Mouse (Mus musculus): Measurements from ENCODE around the gene Cbx5.

Cbx5 gene

DNA sequence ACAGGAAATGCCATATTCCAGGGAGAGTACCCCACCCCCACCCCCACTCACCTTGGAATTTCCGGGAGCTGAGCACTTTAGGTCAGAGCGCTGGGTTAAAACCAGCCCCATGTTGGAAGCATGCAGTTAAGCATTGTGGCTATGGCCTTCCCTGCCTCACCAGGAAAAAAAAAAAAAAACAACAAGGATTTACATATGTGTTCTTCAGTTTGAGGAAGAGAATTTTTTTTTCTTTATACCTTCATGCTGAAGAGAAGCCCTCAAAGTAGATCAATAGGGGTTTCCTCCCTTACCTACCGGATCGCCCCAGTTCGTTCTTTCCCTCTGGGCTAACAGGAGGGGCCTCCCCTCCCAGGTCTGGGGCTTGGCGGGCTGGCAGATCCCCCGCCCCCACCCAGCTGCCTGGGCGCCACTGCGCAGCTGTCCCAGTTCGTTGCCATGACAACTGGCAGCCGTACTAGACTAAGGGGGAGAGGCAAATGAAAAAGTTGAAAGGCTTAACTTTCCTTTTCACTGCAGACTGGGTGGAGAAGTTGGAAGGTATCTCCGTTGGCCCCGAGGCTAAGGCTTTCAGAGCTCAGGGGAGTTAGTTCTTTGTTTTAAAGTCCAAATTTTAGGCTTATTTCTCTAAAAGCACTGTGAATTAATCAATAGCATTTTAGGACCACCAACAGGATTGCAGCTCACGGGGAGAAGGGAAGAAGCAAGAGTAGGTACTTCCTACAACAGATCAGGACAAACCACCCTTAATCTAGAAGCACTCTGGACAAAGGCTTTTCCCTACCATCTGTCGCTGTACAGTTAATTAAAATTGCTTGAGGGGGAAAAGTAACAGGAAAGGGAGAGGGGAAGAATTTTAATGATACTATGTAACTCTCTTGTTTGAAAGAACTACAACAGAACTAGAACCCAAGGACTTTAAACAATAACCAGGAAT lies 24.4 kb downstream of the Cbx5 start:
- DNase-seq (ENCODE audit: low read depth), result peak; percentile 77

DNA sequence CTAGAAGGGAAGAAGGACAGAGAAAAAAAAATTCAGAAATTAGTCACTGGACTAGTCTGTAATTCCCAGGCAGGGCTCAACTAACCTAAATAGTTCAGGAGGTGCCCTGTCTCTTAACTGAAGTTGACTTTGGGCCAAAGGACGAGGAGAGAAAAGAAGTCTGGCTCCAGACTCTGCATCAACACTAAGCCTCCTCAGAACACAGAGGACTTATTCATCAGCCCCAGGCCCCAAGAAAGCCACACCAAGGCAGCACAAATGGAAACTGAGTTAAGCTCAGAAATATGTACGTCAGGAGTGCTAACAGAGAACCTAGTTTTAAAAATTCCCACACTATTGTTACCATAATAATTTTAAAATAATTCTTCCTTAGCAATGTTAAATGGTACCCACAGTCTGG lies 25.5 kb downstream of the Cbx5 start:
- DNase-seq (ENCODE audit: low read depth), result no peak

- DNase-seq (ENCODE audit: low read depth), result no peak
Measured at GRCm38 (mm10) chr15:103205156-103205555, 34.5 kb downstream of the Cbx5 start.

DNA sequence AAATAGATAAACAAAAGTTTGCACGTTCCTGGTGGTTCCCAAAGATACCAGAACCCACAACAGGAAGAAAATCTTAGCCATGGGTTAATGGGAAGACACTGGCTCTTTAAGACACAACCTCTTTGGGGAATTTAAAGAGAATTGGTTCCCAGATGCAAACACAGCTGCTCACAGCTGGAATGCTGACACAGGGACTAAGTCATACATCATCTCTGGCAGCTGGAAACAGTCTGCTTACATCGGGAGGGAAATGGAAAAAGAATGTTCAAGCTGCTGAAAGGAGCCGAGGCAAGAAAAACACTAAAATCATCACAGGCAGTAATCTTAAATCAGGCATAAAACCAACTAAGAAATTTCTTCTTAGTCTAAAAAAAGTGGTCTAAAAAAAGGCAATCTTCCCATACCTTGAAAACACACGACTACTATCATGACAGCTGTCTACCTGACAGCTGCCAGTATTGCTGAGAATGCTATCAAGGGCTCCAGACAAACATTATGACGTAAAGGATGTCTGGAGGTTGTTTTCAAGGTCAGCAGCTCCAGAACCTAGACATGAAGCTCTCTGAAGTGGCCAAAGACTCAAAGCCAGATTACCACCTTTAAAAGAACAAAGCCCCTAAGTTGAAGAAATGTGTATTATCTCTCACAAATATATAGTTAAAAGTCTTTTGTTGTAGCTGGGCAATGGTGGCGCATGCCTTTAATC lies 37.4 kb downstream of the Cbx5 start:
- no peak for DNase-seq (ENCODE audit: low read depth)

- no peak for DNase-seq (ENCODE audit: low read depth)
Measured at GRCm38 (mm10) chr15:103197785-103198184, 41.8 kb downstream of the Cbx5 start.

- DNase-seq (ENCODE audit: low read depth), result no peak
Measured at GRCm38 (mm10) chr15:103196835-103197234, 42.8 kb downstream of the Cbx5 start.

DNA sequence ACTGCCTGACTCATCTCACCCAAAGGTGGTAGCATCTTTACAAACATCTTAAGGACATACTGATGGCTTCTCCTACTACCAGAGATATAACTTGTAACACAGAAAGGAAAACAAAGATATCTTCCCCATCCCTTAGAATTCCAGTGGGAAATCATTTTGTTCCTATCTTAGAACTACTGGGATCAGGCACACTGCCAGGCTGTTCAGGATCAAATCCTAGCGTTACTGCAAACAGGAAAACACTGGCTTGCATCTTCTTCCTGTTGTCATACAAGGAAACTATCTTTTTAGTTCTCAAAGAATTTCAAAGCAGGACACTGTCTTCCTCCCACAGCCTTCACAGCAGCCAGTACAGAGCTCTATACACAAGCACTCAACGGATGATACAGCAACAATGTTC lies 46.0 kb downstream of the Cbx5 start:
- DNase-seq (ENCODE audit: low read depth), result no peak

DNA sequence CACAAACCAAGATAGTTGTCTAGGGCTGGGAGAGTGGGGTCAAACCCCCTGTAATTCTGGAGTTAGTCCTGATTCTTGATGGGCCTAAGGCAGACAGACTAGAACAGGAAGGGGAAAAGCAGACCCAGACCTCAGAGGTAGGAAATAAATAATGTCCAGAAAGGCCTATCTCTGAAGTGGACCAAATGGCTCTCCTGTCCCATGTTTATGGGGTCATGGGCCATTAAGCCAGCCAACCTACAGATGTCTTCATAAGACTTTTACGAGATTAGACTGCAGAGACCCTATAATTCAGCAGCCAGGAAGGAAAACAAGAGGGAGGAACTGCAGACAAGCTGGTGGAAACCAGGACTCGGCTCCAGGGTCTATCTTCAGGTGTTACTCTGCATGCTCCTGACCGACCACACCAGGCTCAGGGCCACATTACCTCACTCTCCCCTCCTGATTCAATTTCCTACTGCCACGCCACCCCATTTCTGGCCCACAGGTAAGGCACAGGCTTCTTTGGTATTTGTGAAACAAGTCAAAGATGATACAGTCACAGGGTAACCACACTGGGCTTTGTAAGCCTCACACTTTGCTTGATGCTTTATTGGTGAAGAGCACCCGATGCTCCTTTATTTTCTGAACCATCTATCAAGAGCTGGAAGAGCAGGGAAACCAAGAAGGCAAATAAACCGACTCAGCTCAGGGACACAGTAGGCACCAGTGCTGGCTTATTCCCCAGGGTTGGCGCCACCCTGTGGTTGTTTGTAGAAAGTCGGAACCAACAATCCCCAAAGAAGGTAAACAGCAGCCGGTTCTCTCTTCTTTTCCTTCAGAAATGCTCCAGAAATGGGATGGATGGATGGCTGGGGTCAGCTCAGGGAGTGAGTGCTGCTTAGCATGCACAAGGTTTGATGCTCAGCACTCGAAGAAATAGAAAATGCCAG lies 48.8 kb downstream of the Cbx5 start:
- DNase-seq (ENCODE audit: low read depth), result no peak

GRCm38 (mm10) chr15:103190083-103190482 lies 49.5 kb downstream of the Cbx5 start:
- no peak for DNase-seq (ENCODE audit: low read depth)

DNA sequence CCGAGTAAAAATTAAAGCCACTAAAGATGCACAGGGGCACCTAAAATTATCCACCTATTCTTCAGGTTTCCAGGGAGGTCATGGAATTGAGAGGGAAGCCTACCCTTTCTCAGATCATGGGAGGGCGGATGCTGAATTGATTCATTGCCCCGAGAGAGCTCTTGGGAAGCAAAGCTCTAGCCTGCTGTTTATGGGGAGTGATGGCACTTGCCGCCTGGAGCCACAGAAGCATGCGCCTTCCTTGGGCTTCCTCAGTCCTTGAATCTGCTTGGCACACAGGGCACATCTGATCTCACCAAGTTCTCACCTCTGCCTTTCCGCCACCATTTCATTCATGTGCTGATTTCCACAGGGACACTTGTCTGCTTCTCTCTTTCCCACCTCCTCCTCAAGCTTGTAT lies 51.8 kb downstream of the Cbx5 start:
- no peak for DNase-seq (ENCODE audit: low read depth)

- DNase-seq (ENCODE audit: low read depth), result no peak
Measured at GRCm38 (mm10) chr15:103185462-103186198, 54.0 kb downstream of the Cbx5 start.

DNA sequence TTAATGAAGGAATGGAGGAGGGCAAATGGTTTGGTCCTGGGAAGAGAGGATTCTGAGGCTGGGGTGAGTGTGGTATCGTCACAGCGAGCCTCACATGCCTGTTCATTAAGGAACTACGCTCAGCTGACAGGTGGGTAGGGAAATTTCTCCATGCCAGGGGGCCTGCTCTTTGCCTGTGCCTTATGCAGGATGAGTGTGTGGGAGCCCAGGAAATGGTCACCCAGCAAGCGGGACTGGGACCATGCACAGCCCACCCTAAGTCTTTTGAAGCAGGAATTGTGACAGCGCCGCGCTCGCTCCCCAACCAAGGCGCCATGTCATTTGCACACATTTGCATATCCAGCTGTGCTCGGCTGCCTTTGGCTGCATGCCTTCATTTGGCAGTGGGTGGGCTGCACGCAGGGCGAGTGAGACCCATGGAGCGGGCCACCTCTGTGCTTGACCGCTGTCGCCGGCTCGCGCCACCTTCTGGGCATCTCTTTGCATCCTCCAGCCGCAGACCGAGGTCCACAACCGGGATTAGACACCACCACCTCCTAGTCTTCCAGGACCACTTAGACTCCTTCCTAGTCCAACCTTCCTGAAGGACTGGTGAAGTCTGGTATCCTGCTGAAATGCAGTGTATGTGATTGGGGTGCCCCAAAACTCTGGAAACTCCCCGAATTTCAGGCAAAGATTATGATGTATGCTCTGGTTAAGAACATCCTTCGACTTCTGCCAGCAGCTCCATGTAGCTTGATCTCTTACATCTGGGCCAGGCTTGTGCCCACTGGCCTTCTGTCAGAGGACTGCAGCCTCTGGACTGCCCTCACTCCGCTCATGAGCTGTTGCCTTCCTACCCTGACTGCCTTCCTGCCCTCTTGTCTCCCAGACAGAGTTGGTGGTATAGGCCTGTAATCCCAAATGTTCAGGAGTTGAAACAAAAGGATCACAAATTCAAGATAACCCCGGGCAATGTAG lies 55.7 kb downstream of the Cbx5 start:
- no peak for DNase-seq (ENCODE audit: low read depth)

DNA sequence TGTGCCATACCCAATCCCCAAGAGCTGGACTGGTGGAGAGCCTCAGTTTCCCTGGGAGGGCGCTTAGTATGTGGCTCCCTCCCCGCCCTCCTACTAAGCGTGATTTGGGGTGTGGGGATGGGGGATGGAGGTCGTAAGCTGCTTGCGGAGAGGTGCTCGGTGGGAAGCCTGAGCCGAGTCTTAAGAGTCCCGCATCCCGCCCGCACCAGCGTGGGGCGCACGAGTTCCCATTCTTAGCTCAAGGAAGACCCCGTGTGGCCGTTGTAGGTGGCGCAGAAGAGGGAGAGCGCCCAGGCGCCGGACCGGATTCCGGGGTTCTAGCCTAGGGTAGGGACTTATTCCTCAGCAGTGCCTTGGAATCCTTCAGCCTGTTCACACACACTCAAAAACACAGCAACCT lies 56.5 kb downstream of the Cbx5 start:
- no peak for DNase-seq (ENCODE audit: low read depth)

DNA sequence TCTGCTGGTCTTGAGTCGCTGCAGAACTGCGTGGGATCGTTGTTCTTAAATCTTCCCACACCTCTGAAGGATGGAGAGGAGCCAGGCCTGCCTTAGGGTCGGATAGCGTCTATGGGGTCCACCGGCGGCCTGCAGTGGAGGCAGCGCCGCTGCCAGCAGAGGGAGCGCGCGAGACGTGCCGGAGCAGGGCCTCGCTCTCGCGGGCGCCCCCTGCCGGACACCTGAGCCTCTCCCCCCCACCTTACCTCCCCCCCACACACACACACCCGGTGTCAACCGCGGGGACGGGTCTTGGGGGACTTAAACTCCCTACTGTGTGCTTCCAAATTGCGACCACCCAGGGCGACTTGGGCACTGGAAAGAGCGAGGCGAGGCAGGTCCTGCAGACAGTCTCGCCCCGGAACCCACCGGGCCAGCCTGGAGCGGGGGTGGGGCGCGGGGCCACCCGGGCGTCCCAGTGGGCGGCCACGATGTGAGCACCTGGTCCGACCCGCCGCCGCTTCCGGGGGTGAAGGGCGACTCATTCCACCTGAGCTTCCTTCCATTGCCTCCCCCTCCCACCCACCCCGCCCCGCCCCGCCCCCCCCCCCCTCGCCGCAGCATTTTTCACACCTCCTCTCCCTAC lies 57.3 kb downstream of the Cbx5 start:
- DNase-seq (ENCODE audit: low read depth), result no peak

GRCm38 (mm10) chr15:103180406-103180805 lies 59.2 kb downstream of the Cbx5 start:
- DNase-seq (ENCODE audit: low read depth), result no peak

GRCm38 (mm10) chr15:103178767-103179166 lies 60.8 kb downstream of the Cbx5 start:
- no peak for DNase-seq (ENCODE audit: low read depth)

GRCm38 (mm10) chr15:103178137-103178536 lies 61.5 kb downstream of the Cbx5 start:
- no peak for DNase-seq (ENCODE audit: low read depth)

DNA sequence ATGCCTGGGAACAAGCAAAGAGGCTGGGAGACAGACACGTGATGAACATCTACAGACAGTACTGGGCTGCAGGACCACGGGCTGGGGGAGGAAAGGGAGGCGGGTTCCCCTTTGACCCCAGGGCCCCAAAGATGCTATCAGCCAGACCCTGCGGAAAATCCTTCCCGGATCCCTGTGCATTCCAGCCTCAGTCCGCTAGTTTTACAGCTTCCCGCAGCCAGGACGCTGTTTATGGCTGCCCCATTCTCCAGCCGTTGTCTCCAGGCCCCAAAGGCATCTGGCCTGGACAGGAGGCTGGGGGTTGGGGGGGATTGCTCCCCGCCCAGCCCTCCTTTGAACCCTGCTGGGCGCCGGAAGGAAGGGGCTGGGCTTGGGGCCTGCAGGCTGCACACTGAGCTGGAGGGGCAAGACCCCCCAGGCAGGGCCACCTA lies 62.0 kb downstream of the Cbx5 start:
- no peak for DNase-seq (ENCODE audit: low read depth)

DNA sequence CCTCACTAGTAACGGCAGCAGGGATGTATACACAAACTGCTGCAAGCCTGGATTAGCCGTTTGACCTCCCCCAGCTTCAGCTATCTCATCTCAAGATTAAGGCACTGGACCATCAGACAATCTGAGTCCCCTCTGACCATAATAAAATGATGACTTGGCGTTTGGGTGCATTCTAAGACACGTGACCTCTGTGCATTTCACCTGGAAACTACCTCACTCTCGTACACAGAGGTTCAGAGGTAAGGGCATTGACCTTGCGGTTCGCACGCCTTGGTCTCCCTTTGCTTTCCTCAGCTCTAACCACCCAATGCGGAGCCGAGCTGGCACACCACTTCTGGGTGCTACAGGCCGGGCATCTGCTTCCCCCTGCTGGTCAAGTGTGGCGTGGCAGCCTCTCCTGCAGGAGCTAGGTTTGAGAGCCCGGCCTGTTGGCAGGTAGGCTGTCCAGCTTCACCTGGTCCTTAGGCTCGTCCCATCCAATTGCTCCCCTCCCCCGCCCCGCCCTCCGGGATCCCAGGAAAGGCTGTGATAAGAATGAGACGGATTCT lies 62.7 kb downstream of the Cbx5 start:
- peak; percentile 62 for DNase-seq (ENCODE audit: low read depth)

- no peak for DNase-seq (ENCODE audit: low read depth)
Measured at GRCm38 (mm10) chr15:103173251-103173650, 66.4 kb downstream of the Cbx5 start.

Measured in c-Kit-positive CD71-negative TER-119-negative erythroid progenitor cells, embryonic 14.5 days (primary cell).